Mouse (Mus musculus) testis, adult 2 months (tissue): Measurements from ENCODE around the gene Fcgr3. TPM values are rescaled to one million over a fixed set of nuclear protein-coding genes. Genes with fewer than 3 reads are reported as not detected.
A peak's percentile ranks its signal among the peaks of the same experiment; 100 is the strongest.
"Not testable (repeated sequence)": the region's sequence is repeated elsewhere in the genome, so short reads cannot be mapped to it uniquely, and the experiment has no call there.

Source experiments
- H3K27ac ChIP-seq: fragments of 200-500 bp; 2 replicates; pipeline ENCODE4 v1.5.1; 2012; ENCODE audit warnings: low read depth, low read length; ENCODE audit not compliant: control insufficient read depth, insufficient read depth
- H3K27me3 ChIP-seq: fragments of 200-500 bp; 2 replicates; pipeline ENCODE4 v1.6.1; 2012; ENCODE audit warnings: mild to moderate bottlenecking, low read length, moderate library complexity; ENCODE audit not compliant: control insufficient read depth, insufficient read depth
- H3K36me3 ChIP-seq: fragments of 200-500 bp; 2 replicates; pipeline ENCODE4 v1.6.1; 2012; ENCODE audit warnings: mild to moderate bottlenecking, low read length; ENCODE audit not compliant: control insufficient read depth, insufficient read depth
- H3K4me1 ChIP-seq: fragments of 200-500 bp; 2 replicates; pipeline ENCODE4 v1.6.1; 2012; ENCODE audit warnings: low read length; ENCODE audit not compliant: control insufficient read depth, insufficient read depth
- H3K4me3 ChIP-seq: fragments of 200-500 bp; 2 replicates; pipeline ENCODE4 v1.5.1; 2012; ENCODE audit warnings: low read depth, mild to moderate bottlenecking, low read length, moderate library complexity, mixed read lengths; ENCODE audit not compliant: control insufficient read depth
- polyA plus RNA-seq: library from polyadenylated mRNA; depleted of rRNA; stranded (reverse); fragments of >200 nt; gene quantifications from 2 replicates; pipeline ENCODE4 v1.2.3, GENCODE M21; 2012

Gene Fcgr3
- polyA plus RNA-seq, 1 experiment = 30.9 TPM

- H3K4me3 ChIP-seq, H3K27me3 ChIP-seq, H3K4me1 ChIP-seq: not testable (repeated sequence)
Measured at GRCm38 (mm10) chr1:171077955-171078354, 13.2 kb upstream of the Fcgr3 start.

GRCm38 (mm10) chr1:171077192-171077591 is 12.5 kb upstream of the Fcgr3 start:
- H3K27ac ChIP-seq, H3K4me1 ChIP-seq, H3K36me3 ChIP-seq, H3K4me3 ChIP-seq, H3K27me3 ChIP-seq: not testable (repeated sequence)

More at GRCm38 (mm10) chr1:171077955-171078354, 13.2 kb upstream of the Fcgr3 start:
- H3K27ac ChIP-seq, H3K36me3 ChIP-seq: not testable (repeated sequence)

GRCm38 (mm10) chr1:171076176-171076575 is 11.4 kb upstream of the Fcgr3 start:
- not testable (repeated sequence) for H3K27ac ChIP-seq, H3K36me3 ChIP-seq, H3K4me1 ChIP-seq, H3K27me3 ChIP-seq, H3K4me3 ChIP-seq

GRCm38 (mm10) chr1:171074283-171074682 is 9.5 kb upstream of the Fcgr3 start:
- H3K4me3 ChIP-seq, H3K27me3 ChIP-seq, H3K4me1 ChIP-seq: not testable (repeated sequence)

GRCm38 (mm10) chr1:171072217-171072616 is 7.5 kb upstream of the Fcgr3 start:
- H3K27me3 ChIP-seq, H3K27ac ChIP-seq, H3K36me3 ChIP-seq, H3K4me1 ChIP-seq, H3K4me3 ChIP-seq: not testable (repeated sequence)

More at GRCm38 (mm10) chr1:171074283-171074682, 9.5 kb upstream of the Fcgr3 start:
- not testable (repeated sequence) for H3K36me3 ChIP-seq, H3K27ac ChIP-seq

- not testable (repeated sequence) for H3K4me1 ChIP-seq, H3K4me3 ChIP-seq, H3K27ac ChIP-seq, H3K36me3 ChIP-seq, H3K27me3 ChIP-seq
Measured at GRCm38 (mm10) chr1:171071726-171072125, 7.0 kb upstream of the Fcgr3 start.

- H3K4me3 ChIP-seq, H3K27me3 ChIP-seq: not testable (repeated sequence)
Measured at GRCm38 (mm10) chr1:171070879-171071278, 6.1 kb upstream of the Fcgr3 start.

GRCm38 (mm10) chr1:171069508-171069907 is 4.8 kb upstream of the Fcgr3 start:
- H3K27me3 ChIP-seq = not testable (repeated sequence)

More at GRCm38 (mm10) chr1:171070879-171071278, 6.1 kb upstream of the Fcgr3 start:
- not testable (repeated sequence) for H3K27ac ChIP-seq, H3K4me1 ChIP-seq, H3K36me3 ChIP-seq

GRCm38 (mm10) chr1:171067928-171068327 is 3.2 kb upstream of the Fcgr3 start:
- H3K4me1 ChIP-seq, H3K27me3 ChIP-seq, H3K4me3 ChIP-seq, H3K27ac ChIP-seq, H3K36me3 ChIP-seq: not testable (repeated sequence)

More at GRCm38 (mm10) chr1:171069508-171069907, 4.8 kb upstream of the Fcgr3 start:
- H3K36me3 ChIP-seq, H3K27ac ChIP-seq, H3K4me3 ChIP-seq, H3K4me1 ChIP-seq: not testable (repeated sequence)

GRCm38 (mm10) chr1:171066583-171066982 is 1.8 kb upstream of the Fcgr3 start:
- H3K27me3 ChIP-seq, H3K36me3 ChIP-seq, H3K4me3 ChIP-seq, H3K27ac ChIP-seq, H3K4me1 ChIP-seq: not testable (repeated sequence)

- not testable (repeated sequence) for H3K4me1 ChIP-seq, H3K36me3 ChIP-seq, H3K4me3 ChIP-seq, H3K27me3 ChIP-seq, H3K27ac ChIP-seq
Measured at GRCm38 (mm10) chr1:171065768-171066167, 1.0 kb upstream of the Fcgr3 start.

GRCm38 (mm10) chr1:171065243-171065587 is 480 bp upstream of the Fcgr3 start:
- not testable (repeated sequence) for H3K27ac ChIP-seq, H3K4me1 ChIP-seq, H3K27me3 ChIP-seq, H3K36me3 ChIP-seq
- H3K4me3 ChIP-seq = peak overlapping the region; percentile 21
